Mouse (Mus musculus) E14TG2a.4 (cell line): ENCODE measurements around the gene 3110001I22Rik.
A peak's percentile ranks its signal among the peaks of the same experiment; 100 is the strongest.
"Not testable (repeated sequence)": the region's sequence is repeated elsewhere in the genome, so short reads cannot be mapped to it uniquely, and the experiment has no call there.

Experiments used
- H3K27me3 ChIP-seq: 2 replicates; pipeline ENCODE4 v1.6.1; 2014; ENCODE audit warnings: low read length, control low read depth; ENCODE audit not compliant: insufficient read depth
- H3K36me3 ChIP-seq: 2 replicates; pipeline ENCODE4 v1.6.1; 2014; ENCODE audit warnings: low read length, control low read depth; ENCODE audit not compliant: insufficient read depth
- H3K4me1 ChIP-seq: replicated peaks from 2 replicates; pipeline ENCODE4 v1.6.1; 2014; ENCODE audit warnings: low read depth, low read length, control low read depth
- H3K4me3 ChIP-seq: replicated peaks from 2 replicates; pipeline ENCODE4 v1.5.1; 2014; ENCODE audit warnings: mild to moderate bottlenecking, low read length
- H3K9me3 ChIP-seq: 2 replicates; pipeline ENCODE4 v1.6.1; 2014; ENCODE audit warnings: low read length, control low read depth
- CTCF ChIP-seq: conservative IDR thresholded peaks from 2 replicates; pipeline ENCODE4 v1.5.1; 2014; ENCODE audit warnings: low read length
- NANOG ChIP-seq: IDR thresholded peaks from 2 replicates; pipeline ENCODE4 v1.6.1; 2014; ENCODE audit warnings: borderline replicate concordance, low read length, mixed read lengths
- POU5F1 ChIP-seq: IDR thresholded peaks from 2 replicates; pipeline ENCODE4 v1.6.1; 2014; ENCODE audit warnings: low read length, borderline replicate concordance

Gene 3110001I22Rik

DNA sequence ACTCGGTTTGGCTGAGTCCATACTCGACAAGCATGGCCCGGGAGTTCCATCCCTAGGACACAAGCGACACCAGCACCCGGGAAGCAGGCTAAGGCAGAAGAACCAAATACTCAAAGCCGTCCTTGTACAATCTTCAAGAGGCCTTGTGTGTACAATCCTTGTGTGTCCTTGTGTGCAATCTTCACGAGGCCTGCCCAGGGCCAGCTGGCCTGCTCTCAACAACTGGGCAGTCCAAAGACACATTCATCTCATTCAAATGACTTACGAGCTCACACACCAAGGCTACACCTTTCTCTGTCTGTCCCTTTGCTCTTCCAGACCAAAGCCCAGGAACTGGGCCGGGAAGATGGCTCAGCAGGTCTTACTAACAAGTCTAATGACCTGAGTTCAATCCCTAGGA is 11.0 kb upstream of the 3110001I22Rik start:
- peaks cover 92% of the 10 kb centered on the region for H3K36me3 ChIP-seq
- no peaks in the 10 kb centered on the region for H3K27me3 ChIP-seq
- TF ChIP-seq NANOG (no peak), POU5F1 (no peak), CTCF (no peak)
- no peak overlapping the region for H3K4me3 ChIP-seq
- H3K9me3 ChIP-seq, result no peaks in the 10 kb centered on the region
- H3K4me1 ChIP-seq, result peaks cover 6% of the 10 kb centered on the region; the same call in 1 of the 2 replicates

DNA sequence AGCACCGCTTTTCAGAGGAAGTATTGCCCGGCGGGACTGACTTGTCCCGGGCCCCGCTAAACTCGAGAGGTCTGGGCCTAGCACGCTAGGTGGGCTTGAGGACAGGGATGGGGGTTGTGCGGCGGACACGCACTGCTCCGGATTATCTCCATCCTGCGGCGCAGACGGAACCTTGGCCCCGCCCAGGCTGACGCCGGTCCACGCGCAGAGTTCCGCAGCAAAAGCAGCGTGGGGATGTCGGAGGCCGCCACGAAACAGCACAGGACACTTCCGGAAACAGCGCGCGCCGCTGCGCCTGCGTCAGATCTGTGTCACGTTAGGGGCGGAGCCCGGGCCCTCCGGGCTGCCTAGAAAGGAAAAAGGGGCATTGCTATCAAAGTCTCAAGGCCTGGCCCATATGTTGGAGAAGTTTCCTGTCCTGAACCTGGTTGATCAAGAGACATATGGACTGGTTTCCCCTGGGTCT is 3.8 kb upstream of the 3110001I22Rik start, which contains the start of gene Parn:
Gene Parn (minus strand): TSS at position 293 of the 466 bp plus-strand sequence.
- TF ChIP-seq NANOG (no peak), CTCF (no peak), POU5F1 (no peak)
- Histone ChIP-seq H3K27me3 (no peaks in the 10 kb centered on the region), H3K36me3 (peaks cover 35% of the 10 kb centered on the region), H3K4me1 (peaks cover 43% of the 10 kb centered on the region), H3K4me3 (peak within 1 kb of the TSS; percentile 93), H3K9me3 (no peaks in the 10 kb centered on the region)

DNA sequence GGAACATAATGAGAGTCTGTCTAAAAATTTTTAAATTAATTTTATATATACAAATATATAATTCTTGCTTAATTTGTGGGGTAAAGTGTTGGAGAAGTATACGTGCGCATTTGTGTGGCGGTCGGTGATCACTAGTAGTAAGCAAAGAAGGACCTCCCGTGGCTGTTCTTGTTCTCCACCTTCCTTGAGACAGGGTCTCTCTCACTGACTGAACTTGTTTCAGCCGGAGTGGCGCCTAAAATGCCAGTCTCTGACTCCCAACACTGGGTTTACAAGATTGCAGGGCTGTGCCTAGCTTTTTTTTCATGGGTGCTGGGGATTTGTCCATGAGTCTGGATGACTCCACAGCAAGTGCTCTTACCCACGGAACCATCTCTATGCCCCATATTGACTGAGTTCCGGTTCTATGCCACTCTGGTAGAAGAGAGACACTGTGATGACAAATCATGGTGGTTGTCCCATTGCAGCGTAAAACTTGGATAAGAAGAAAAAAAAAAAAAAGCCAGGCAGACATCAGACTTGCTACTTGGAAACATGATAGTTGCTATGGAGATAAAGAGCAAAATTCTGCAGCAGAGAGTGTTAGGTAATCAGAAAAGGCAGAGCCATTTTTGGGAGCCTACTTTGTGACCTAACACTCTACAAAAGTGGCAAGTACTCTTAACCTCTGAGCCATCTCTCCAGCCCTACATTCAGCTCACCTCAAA is 3.2 kb upstream of the 3110001I22Rik start:
- Histone ChIP-seq H3K4me3 (peak overlapping the region; percentile 93), H3K36me3 (peaks cover 33% of the 10 kb centered on the region), H3K4me1 (peaks cover 44% of the 10 kb centered on the region), H3K9me3 (no peaks in the 10 kb centered on the region), H3K27me3 (no peaks in the 10 kb centered on the region)
- no peak for TF ChIP-seq CTCF
- no peak for TF ChIP-seq POU5F1
- TF ChIP-seq NANOG, result no peak

DNA sequence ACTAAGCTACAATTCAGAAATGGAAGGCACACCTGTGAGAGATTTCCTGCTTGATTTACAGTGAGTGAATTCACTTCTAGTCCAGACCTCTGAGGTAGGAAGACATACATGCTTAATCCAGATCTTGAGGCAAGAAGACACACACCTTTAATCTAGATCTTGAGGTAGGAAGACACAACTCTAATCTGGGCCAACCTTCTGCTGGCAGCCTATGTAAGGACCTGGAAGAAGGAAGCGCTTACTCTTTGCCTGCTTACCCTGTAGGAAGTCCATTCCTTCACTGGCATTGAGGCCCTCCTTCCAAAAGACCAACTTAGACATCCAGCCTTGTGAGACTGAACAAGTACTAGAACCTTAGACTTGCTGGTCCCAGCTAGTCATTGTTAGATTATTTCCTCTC is 2.4 kb upstream of the 3110001I22Rik start:
- H3K36me3 ChIP-seq, result peaks cover 30% of the 10 kb centered on the region
- TF ChIP-seq POU5F1 (no peak), NANOG (no peak), CTCF (no peak)
- no peak overlapping the region for H3K4me3 ChIP-seq
- H3K9me3 ChIP-seq, result no peaks in the 10 kb centered on the region
- H3K27me3 ChIP-seq, result no peaks in the 10 kb centered on the region
- peaks cover 44% of the 10 kb centered on the region for H3K4me1 ChIP-seq

DNA sequence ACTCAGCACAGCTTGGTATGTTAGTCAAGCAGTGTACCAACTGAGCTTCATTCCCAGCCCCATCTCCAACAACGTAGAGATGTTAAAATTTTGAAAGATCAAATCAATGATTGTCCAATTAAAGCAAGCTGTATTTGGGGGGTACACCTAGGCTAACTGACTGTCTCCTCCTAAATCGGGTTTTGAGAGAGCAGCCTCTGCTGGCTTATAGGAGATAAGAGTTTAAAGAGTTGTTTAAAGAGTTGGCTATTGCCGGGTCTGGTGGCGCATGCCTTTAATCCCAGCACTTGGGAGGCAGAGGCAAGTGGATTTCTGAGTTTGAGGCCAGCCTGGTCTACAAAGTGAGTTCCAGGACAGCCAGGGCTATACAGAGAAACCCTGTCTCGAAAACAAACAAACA is 833 bp upstream of the 3110001I22Rik start:
- peaks cover 30% of the 10 kb centered on the region for H3K36me3 ChIP-seq
- H3K9me3 ChIP-seq, result not testable (repeated sequence)

DNA sequence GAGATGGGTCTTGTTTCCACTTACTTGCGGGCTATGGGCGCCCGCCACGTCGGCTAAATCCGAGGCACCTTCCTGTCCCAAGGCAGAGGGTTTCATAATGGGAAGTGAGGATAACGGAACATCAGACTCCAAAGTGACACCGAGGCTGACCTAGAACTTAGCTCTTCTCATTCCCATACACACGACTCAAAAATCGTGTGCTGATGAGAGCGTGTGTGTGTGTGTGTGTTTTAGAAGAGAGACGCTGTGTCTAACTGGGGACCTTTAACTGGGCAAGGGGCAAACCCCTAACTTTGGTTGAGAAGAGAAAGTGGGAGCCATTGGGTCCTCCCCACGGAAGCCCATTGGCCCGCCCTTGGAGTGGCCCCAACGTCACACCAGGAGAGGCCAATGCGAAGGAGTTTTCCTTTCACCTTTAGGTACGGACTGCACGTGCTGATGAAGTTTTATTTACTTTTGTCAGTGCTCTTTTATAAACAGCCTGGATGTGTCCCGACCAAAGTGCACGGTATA is 713 bp downstream of the 3110001I22Rik start:
- Histone ChIP-seq H3K27me3 (no peaks in the 10 kb centered on the region), H3K4me3 (peak overlapping the region; percentile 99), H3K9me3 (no peaks in the 10 kb centered on the region), H3K4me1 (peaks cover 31% of the 10 kb centered on the region), H3K36me3 (peaks cover 39% of the 10 kb centered on the region)
- no peak for TF ChIP-seq NANOG
- no peak for TF ChIP-seq POU5F1
- no peak for TF ChIP-seq CTCF

More for the DNA sequence above, 833 bp upstream of the 3110001I22Rik start:
- H3K4me3 ChIP-seq, result peak overlapping the region; percentile 99
- H3K27me3 ChIP-seq, result not testable (repeated sequence)
- peaks cover 44% of the 10 kb centered on the region for H3K4me1 ChIP-seq

DNA sequence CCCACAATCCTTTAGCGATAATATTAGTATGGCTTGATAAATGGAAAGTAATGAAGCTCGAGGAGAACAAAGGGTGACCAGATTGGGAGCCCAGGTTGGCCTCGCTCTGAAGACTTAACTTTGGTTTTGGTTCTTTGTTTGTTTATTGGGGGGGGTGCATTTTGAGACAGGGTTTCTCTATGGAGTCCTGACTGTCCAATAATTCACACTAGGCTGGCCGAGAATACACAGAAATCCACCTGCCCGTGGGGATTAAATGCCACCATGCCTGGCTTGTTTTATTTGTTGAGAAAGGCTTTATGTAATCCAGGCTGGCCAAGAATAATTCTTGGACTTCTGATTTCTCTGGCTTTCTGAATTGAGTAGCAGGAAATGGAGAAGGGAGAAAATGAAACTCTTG is 1.4 kb downstream of the 3110001I22Rik start:
- Histone ChIP-seq H3K4me3 (peak overlapping the region; percentile 99), H3K27me3 (no peaks in the 10 kb centered on the region), H3K4me1 (peaks cover 29% of the 10 kb centered on the region), H3K9me3 (no peaks in the 10 kb centered on the region), H3K36me3 (peaks cover 46% of the 10 kb centered on the region)
- TF ChIP-seq NANOG, result no peak
- no peak for TF ChIP-seq CTCF
- no peak for TF ChIP-seq POU5F1

DNA sequence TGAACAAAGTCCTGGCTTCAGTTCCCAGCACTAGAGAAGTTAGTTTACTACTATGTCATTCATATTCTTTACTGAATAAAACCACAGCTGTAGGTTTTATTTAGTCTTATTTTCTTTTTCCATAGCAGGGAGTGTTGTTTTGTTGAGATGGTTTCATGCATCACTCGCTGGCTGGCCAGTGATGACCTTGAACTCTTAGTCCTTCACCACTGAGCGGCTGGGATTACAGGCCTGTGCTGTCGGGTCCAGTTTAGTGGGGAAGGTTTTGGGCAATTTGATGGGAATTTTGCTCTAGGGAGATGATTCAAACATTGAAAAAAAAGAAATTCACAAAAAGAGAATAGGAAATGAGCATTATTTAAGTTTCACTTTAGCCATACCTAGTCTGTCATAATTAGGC is 2.8 kb downstream of the 3110001I22Rik start:
- no peak for TF ChIP-seq NANOG
- TF ChIP-seq CTCF, result no peak
- no peak for TF ChIP-seq POU5F1
- Histone ChIP-seq H3K4me1 (peaks cover 21% of the 10 kb centered on the region), H3K4me3 (no peak overlapping the region), H3K36me3 (peaks cover 56% of the 10 kb centered on the region), H3K27me3 (no peaks in the 10 kb centered on the region), H3K9me3 (no peaks in the 10 kb centered on the region)
